Comparison of ENCODE assay signal across 15 mouse cellular contexts in the genomic region with DNA sequence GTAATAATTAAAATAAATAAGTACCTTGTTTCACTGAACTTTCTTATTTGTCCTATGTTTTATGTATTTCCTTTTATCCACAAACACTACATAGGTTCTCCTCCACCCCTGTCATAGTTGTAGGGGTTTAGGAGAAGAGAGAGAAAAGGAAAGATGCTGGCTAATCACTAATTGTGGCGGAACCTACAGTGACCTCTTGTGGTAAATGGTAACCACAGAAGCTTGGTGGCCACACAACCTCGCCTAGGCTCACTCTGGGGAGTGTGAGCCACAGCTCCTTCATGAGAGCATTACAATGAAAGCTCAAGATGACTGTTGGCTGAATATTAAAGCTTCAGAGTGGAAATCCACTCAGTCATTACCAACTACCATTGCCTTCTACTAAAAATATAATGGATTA. TPM values are rescaled to one million over a fixed set of nuclear protein-coding genes. Genes with fewer than 3 reads are reported as not detected.
DNase-seq lines count a peak whose midpoint lies in the region; ATAC-seq and TF ChIP-seq lines count a peak whose summit lies in the region.
"Had no signal": no experiment of that assay in that cellular context is flagged by ENCODE, and none has a peak within 500 bp of the region (broad histone marks: within the 10 kb centered on the region; RNA-seq: fewer than 3 reads in every experiment).

No protein-coding gene starts in this region.

- 35% methylated on average over 2 of the region's 2 CpGs for WGBS in kidney, postnatal 0 days

- H3K36me3 ChIP-seq in kidney, postnatal 0 days (ENCODE audit: insufficient read depth, low read length): no peaks in the 10 kb centered on the region
- H3K36me3 ChIP-seq: embryonic facial prominence, embryonic 15.5 days had no signal

- TF ChIP-seq CTCF in kidney, postnatal 0 days (IDR thresholded peaks at IDR 0.05; ENCODE audit: low read depth): peak; percentile 65

- ATAC-seq in kidney, postnatal 0 days (replicated peaks; ENCODE audit: low FRiP score, low read depth): no peak
- no peak for ATAC-seq in monocyte, adult 5-6 weeks (replicated peaks; ENCODE audit: insufficient number of reproducible peaks, low FRiP score, low TSS enrichment, poor library complexity, severe bottlenecking)

- no peaks in the 10 kb centered on the region for H3K9me3 ChIP-seq in kidney, postnatal 0 days (replicated peaks; ENCODE audit: low read length)
- H3K9me3 ChIP-seq: embryonic facial prominence, embryonic 15.5 days had no signal

- no peak overlapping the region for H3K27ac ChIP-seq in kidney, postnatal 0 days
- H3K27ac ChIP-seq: embryonic facial prominence, embryonic 15.5 days had no signal

- H3K4me2 ChIP-seq in kidney, postnatal 0 days (ENCODE audit: low read length): no peak overlapping the region
- H3K4me2 ChIP-seq: embryonic facial prominence, embryonic 15.5 days had no signal

- no peak overlapping the region for H3K4me3 ChIP-seq in kidney, postnatal 0 days (replicated peaks; ENCODE audit: low read depth, low read length)
- H3K4me3 ChIP-seq: embryonic facial prominence, embryonic 15.5 days; myocyte had no signal

- no peaks in the 10 kb centered on the region for H3K4me1 ChIP-seq in kidney, postnatal 0 days (replicated peaks; ENCODE audit: insufficient read depth, low read length)

- H3K27me3 ChIP-seq in kidney, postnatal 0 days (ENCODE audit: insufficient read depth, low read length): peaks cover 2% of the 10 kb centered on the region; the same call in 1 of the 2 replicates

- peak; percentile 54 to 66 for DNase-seq in cerebellum, postnatal 10 days
- DNase-seq in cerebellum, adult 9-11 months: no peak
- peak; percentile 43 for DNase-seq in kidney, postnatal 0 days (ENCODE audit: low spot score)
- no peak for DNase-seq in kidney, adult 18-20 months
- peak; percentile 48 for DNase-seq in 416B (ENCODE audit: low read depth)
- peak; percentile 52 for DNase-seq in embryo, embryonic 10.5 days (ENCODE audit: low spot score)
- no peak for DNase-seq in urinary bladder, postnatal 14 days (ENCODE audit: low spot score)
- DNase-seq: adrenal gland, postnatal 25 days; lung, adult 2 months had no signal

- no peak overlapping the region for H3K9ac ChIP-seq in kidney, postnatal 0 days (ENCODE audit: low read depth, low read length)
- H3K9ac ChIP-seq: embryonic facial prominence, embryonic 15.5 days had no signal

RNA-seq across cellular contexts. Expression of a gene that starts 6.2 kb away (rescaled TPM):
- 0.18 and 0.19 TPM in 2 replicates for polyA plus RNA-seq in kidney, postnatal 0 days (2015; fragmentation: Nextera tagmentation; extraction: Ambion mirVana)
- not detected in 3 replicates for total RNA-seq in monocyte, adult 5-6 weeks (2017)
- total RNA-seq: heart, adult 8-10 months had no signal
- polyA plus RNA-seq: C2C12; large intestine, adult 2 months; lung, adult 2 months had no signal

Comparison
In these comparisons a context has a peak if more than half of its experiments do, and no peak if none do; other contexts are left out.
1. DNase-seq: peak in cerebellum, postnatal 10 days (2 of 2), kidney, postnatal 0 days (single experiment), 416B (single experiment) and embryo, embryonic 10.5 days (single experiment); none in cerebellum, adult 9-11 months (single experiment), kidney, adult 18-20 months (single experiment) and urinary bladder, postnatal 14 days (single experiment).